Mouse (Mus musculus) myocyte (in vitro differentiated cells): ENCODE data around the gene AU040320.

ENCODE experiments used
- CEBPB ChIP-seq: IDR thresholded peaks from 2 replicates; pipeline ENCODE4 v1.6.1; 2011; ENCODE audit warnings: mild to moderate bottlenecking, moderate library complexity; ENCODE audit not compliant: poor library complexity, insufficient read depth, severe bottlenecking
- E2F4 ChIP-seq: IDR thresholded peaks from one replicate; pipeline ENCODE4 v1.6.1; 2011; ENCODE audit warnings: mild to moderate bottlenecking, control low read depth, moderate library complexity; ENCODE audit not compliant: insufficient read depth
- MAX ChIP-seq: IDR thresholded peaks from one replicate; pipeline ENCODE4 v1.6.1; 2011; ENCODE audit warnings: low read depth, mild to moderate bottlenecking, control low read depth
- MYOD1 ChIP-seq, 3 experiments: IDR thresholded peaks; one replicate each; pipeline ENCODE4 v1.6.1; 2011; ENCODE audit warnings: control low read depth in 2 of 3, low read depth in 2 of 3, mild to moderate bottlenecking in 2 of 3, moderate library complexity in 1 of 3; ENCODE audit not compliant: insufficient read length in 2 of 3, control insufficient read depth in 1 of 3
- MYOG ChIP-seq, 3 experiments: IDR thresholded peaks; one replicate each; pipeline ENCODE4 v1.6.1; 2011; ENCODE audit warnings: control low read depth in 2 of 3, low read depth in 2 of 3, mild to moderate bottlenecking in 2 of 3; ENCODE audit not compliant: insufficient read length in 2 of 3, control insufficient read depth in 1 of 3, insufficient read depth in 1 of 3
- POLR2A ChIP-seq: IDR thresholded peaks from one replicate; pipeline ENCODE4 v1.6.1; 2011; ENCODE audit warnings: low read depth, mild to moderate bottlenecking, control low read depth, moderate library complexity; ENCODE audit not compliant: insufficient read length
- REST ChIP-seq: IDR thresholded peaks from one replicate; pipeline ENCODE4 v1.6.1; 2011; ENCODE audit warnings: mild to moderate bottlenecking, control low read depth, moderate library complexity; ENCODE audit not compliant: insufficient read depth, insufficient read length
- TCF12 ChIP-seq: IDR thresholded peaks from one replicate; pipeline ENCODE4 v1.6.1; 2011; ENCODE audit warnings: mild to moderate bottlenecking, control low read depth; ENCODE audit not compliant: poor library complexity, insufficient read depth, severe bottlenecking
- TCF3 ChIP-seq: IDR thresholded peaks from one replicate; pipeline ENCODE4 v1.6.1; 2011; ENCODE audit warnings: low read depth, control low read depth; ENCODE audit not compliant: insufficient read length
- USF1 ChIP-seq: IDR thresholded peaks from one replicate; pipeline ENCODE4 v1.6.1; 2011; ENCODE audit warnings: low read depth, mild to moderate bottlenecking, control low read depth, moderate library complexity

DNA sequence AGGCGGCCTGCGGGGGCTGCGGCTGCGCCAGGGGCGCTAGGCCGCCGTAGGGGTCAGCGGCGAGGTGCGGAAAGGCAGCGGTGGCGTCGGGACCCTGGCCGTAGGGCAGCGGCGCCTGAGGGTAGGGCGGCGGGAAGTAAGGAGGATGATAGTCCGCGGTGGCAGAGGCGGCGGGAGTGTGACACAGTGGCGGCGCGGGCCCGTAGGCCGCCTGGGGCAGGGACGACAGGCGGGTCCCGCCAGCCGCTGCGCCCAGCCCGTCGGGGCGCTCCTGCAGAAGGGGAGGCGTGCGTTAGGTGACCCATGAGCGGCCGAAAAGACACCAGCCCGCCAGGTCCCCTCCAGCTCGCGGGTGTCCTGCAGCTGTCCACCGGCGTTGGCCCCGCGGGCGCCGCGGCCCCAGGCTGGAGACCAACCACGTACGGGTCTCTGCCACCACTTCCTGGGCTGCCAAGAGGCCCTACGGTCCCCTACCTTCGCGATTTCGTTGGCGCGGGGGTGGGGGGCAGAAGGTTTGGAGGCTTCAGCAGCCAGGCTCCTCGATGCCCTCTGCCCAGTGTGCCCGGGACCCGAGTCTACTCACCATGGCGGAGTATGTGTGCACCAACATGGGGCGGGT, 17.9 kb upstream of the AU040320 start:
- TF ChIP-seq POLR2A = no peak
- TF ChIP-seq USF1 = no peak
- TF ChIP-seq E2F4 = no peak
- TF ChIP-seq TCF12 = no peak
- no peak for TF ChIP-seq CEBPB
- TF ChIP-seq MYOD1 (IDR thresholded peaks at IDR 0.05; ENCODE audit: control insufficient read depth in 1 of 3, insufficient read length in 2 of 3, low read depth in 2 of 3) = no peak
- no peak for TF ChIP-seq TCF3
- TF ChIP-seq MAX = no peak
- no peak for TF ChIP-seq MYOG (IDR thresholded peaks at IDR 0.05; ENCODE audit: control insufficient read depth in 1 of 3, insufficient read depth in 1 of 3, insufficient read length in 2 of 3, low read depth in 2 of 3)
- TF ChIP-seq REST = no peak
